Mouse (Mus musculus) myocyte (in vitro differentiated cells): ENCODE data around the gene D230025D16Rik. TPM values are rescaled to one million over a fixed set of nuclear protein-coding genes. Genes with fewer than 3 reads are reported as not detected.

Source experiments
- H3K27me3 ChIP-seq: one replicate; pipeline ENCODE4 v1.6.1; 2011; ENCODE audit not compliant: control insufficient read depth, insufficient read depth, insufficient read length
- H3K36me3 ChIP-seq: one replicate; pipeline ENCODE4 v1.6.1; 2011; ENCODE audit not compliant: control insufficient read depth, insufficient read depth
- H3K4me2 ChIP-seq: one replicate; pipeline ENCODE4 v1.6.1; 2011; ENCODE audit warnings: low read depth, control low read depth
- H3K4me3 ChIP-seq: one replicate; pipeline ENCODE4 v1.5.1; 2011; ENCODE audit warnings: mild to moderate bottlenecking, control low read depth, moderate library complexity
- H3K79me2 ChIP-seq: one replicate; pipeline ENCODE4 v1.6.1; 2011; ENCODE audit not compliant: control insufficient read depth, insufficient read depth
- H3ac ChIP-seq: one replicate; pipeline ENCODE4 v1.6.1; 2011; ENCODE audit not compliant: control insufficient read depth, insufficient read length
- CEBPB ChIP-seq: IDR thresholded peaks from 2 replicates; pipeline ENCODE4 v1.6.1; 2011; ENCODE audit warnings: mild to moderate bottlenecking, moderate library complexity; ENCODE audit not compliant: poor library complexity, insufficient read depth, severe bottlenecking
- E2F4 ChIP-seq: IDR thresholded peaks from one replicate; pipeline ENCODE4 v1.6.1; 2011; ENCODE audit warnings: mild to moderate bottlenecking, control low read depth, moderate library complexity; ENCODE audit not compliant: insufficient read depth
- MAX ChIP-seq: IDR thresholded peaks from one replicate; pipeline ENCODE4 v1.6.1; 2011; ENCODE audit warnings: low read depth, mild to moderate bottlenecking, control low read depth
- MYOD1 ChIP-seq, 3 experiments: IDR thresholded peaks; one replicate each; pipeline ENCODE4 v1.6.1; 2011; ENCODE audit warnings: control low read depth in 2 of 3, low read depth in 2 of 3, mild to moderate bottlenecking in 2 of 3, moderate library complexity in 1 of 3; ENCODE audit not compliant: insufficient read length in 2 of 3, control insufficient read depth in 1 of 3
- MYOG ChIP-seq, 3 experiments: IDR thresholded peaks; one replicate each; pipeline ENCODE4 v1.6.1; 2011; ENCODE audit warnings: control low read depth in 2 of 3, low read depth in 2 of 3, mild to moderate bottlenecking in 2 of 3; ENCODE audit not compliant: insufficient read length in 2 of 3, control insufficient read depth in 1 of 3, insufficient read depth in 1 of 3
- POLR2A ChIP-seq: IDR thresholded peaks from one replicate; pipeline ENCODE4 v1.6.1; 2011; ENCODE audit warnings: low read depth, mild to moderate bottlenecking, control low read depth, moderate library complexity; ENCODE audit not compliant: insufficient read length
- POLR2AphosphoS2 ChIP-seq: IDR thresholded peaks from one replicate; pipeline ENCODE4 v1.6.1; 2011; ENCODE audit warnings: low read depth, control low read depth; ENCODE audit not compliant: insufficient read length
- REST ChIP-seq: IDR thresholded peaks from one replicate; pipeline ENCODE4 v1.6.1; 2011; ENCODE audit warnings: mild to moderate bottlenecking, control low read depth, moderate library complexity; ENCODE audit not compliant: insufficient read depth, insufficient read length
- SRF ChIP-seq: IDR thresholded peaks from one replicate; pipeline ENCODE4 v1.6.1; 2011; ENCODE audit warnings: low read depth; ENCODE audit not compliant: control insufficient read depth, insufficient read length
- TCF12 ChIP-seq: IDR thresholded peaks from one replicate; pipeline ENCODE4 v1.6.1; 2011; ENCODE audit warnings: mild to moderate bottlenecking, control low read depth; ENCODE audit not compliant: poor library complexity, insufficient read depth, severe bottlenecking
- TCF3 ChIP-seq: IDR thresholded peaks from one replicate; pipeline ENCODE4 v1.6.1; 2011; ENCODE audit warnings: low read depth, control low read depth; ENCODE audit not compliant: insufficient read length
- USF1 ChIP-seq: IDR thresholded peaks from one replicate; pipeline ENCODE4 v1.6.1; 2011; ENCODE audit warnings: low read depth, mild to moderate bottlenecking, control low read depth, moderate library complexity
- polyA plus RNA-seq: library from polyadenylated mRNA; unstranded; fragments of >200 nt; fragmentation: generic; extraction: Trizol; gene quantifications from one replicate; pipeline ENCODE4 v1.2.1, GENCODE M21; 2012; ENCODE audit warnings: missing spikeins

Gene D230025D16Rik
- polyA plus RNA-seq, 1 experiment = 16.6 TPM

DNA sequence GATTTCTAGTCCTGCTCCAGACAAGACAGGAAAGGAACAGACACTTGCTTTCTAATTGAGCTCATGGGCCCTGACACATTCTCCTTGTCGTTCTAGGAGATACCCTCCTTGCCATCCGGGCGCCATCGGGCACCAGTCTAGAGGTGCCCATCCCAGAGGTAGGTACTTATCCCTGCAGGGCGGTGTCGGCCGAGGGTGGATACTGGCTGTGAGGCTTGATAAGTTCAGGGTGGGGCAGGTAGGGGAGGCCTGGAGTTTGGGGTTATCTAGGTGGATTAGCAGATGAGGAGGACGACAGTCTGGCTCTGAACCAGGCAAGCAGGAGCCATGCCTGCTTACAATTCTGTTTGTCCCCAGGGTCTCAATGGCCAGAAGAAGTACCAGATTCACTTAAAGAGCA lies 75.0 kb downstream of the D230025D16Rik start:
- TF ChIP-seq POLR2AphosphoS2 = no peak
- TF ChIP-seq MYOD1 (IDR thresholded peaks at IDR 0.05; ENCODE audit: control insufficient read depth in 1 of 3, insufficient read length in 2 of 3, low read depth in 2 of 3) = no peak
- no peak for TF ChIP-seq USF1
- TF ChIP-seq REST = no peak
- TF ChIP-seq POLR2A = no peak
- no peak for TF ChIP-seq MAX
- TF ChIP-seq MYOG (IDR thresholded peaks at IDR 0.05; ENCODE audit: control insufficient read depth in 1 of 3, insufficient read depth in 1 of 3, insufficient read length in 2 of 3, low read depth in 2 of 3) = no peak
- no peak for TF ChIP-seq TCF12
- no peak for TF ChIP-seq SRF
- TF ChIP-seq CEBPB = no peak
- no peak for TF ChIP-seq E2F4
- no peak for TF ChIP-seq TCF3
- Histone ChIP-seq H3K4me2 (peak overlapping the region; percentile 82), H3K27me3 (no peaks in the 10 kb centered on the region), H3K4me3 (peak overlapping the region; percentile 93), H3K79me2 (peaks cover 32% of the 10 kb centered on the region), H3K36me3 (peaks cover 48% of the 10 kb centered on the region), H3ac (no peak overlapping the region)

Other genes starting within 250 kb of the D230025D16Rik start
- gene Ces2h, start 224.3 kb upstream of the D230025D16Rik start, polyA plus RNA-seq = not detected
- gene Ces3a, start 176.5 kb upstream of the D230025D16Rik start, polyA plus RNA-seq = not detected
- gene Ces3b, start 141.4 kb upstream of the D230025D16Rik start, polyA plus RNA-seq = not detected
- not detected for gene Ces4a, start 93.3 kb upstream of the D230025D16Rik start, polyA plus RNA-seq
- 38.1 TPM for gene Cbfb, start 54.5 kb upstream of the D230025D16Rik start, polyA plus RNA-seq
- gene B3gnt9, start 30.0 kb downstream of the D230025D16Rik start, polyA plus RNA-seq = 6.2 TPM
- gene Tradd, start 39.5 kb downstream of the D230025D16Rik start, polyA plus RNA-seq = 27.0 TPM
- gene Fbxl8, start 39.5 kb downstream of the D230025D16Rik start, polyA plus RNA-seq = 10.5 TPM
- 5.8 TPM for gene Hsf4, start 44.7 kb downstream of the D230025D16Rik start, polyA plus RNA-seq
- gene Nol3, start 51.0 kb downstream of the D230025D16Rik start, polyA plus RNA-seq = 23.2 TPM
- 6.2 TPM for gene 4931428F04Rik, start 64.7 kb downstream of the D230025D16Rik start, polyA plus RNA-seq
- 23.4 TPM for gene Exoc3l, start 71.0 kb downstream of the D230025D16Rik start, polyA plus RNA-seq
- gene E2f4, start 72.5 kb downstream of the D230025D16Rik start, polyA plus RNA-seq = 59.7 TPM
- 0.92 TPM for gene Elmo3, start 80.5 kb downstream of the D230025D16Rik start, polyA plus RNA-seq
- gene Lrrc29, start 101.1 kb downstream of the D230025D16Rik start, polyA plus RNA-seq = 1.8 TPM
- gene Tmem208, start 101.2 kb downstream of the D230025D16Rik start, polyA plus RNA-seq = 109 TPM
- gene Fhod1, start 122.8 kb downstream of the D230025D16Rik start, polyA plus RNA-seq = 19.0 TPM
- 6.2 TPM for gene Slc9a5, start 123.7 kb downstream of the D230025D16Rik start, polyA plus RNA-seq
- gene Plekhg4, start 148.1 kb downstream of the D230025D16Rik start, polyA plus RNA-seq = 1.0 TPM
- gene Kctd19, start 188.4 kb downstream of the D230025D16Rik start, polyA plus RNA-seq = not detected
- not detected for gene Lrrc36, start 188.4 kb downstream of the D230025D16Rik start, polyA plus RNA-seq
- 155 TPM for gene Tppp3, start 246.4 kb downstream of the D230025D16Rik start, polyA plus RNA-seq